Mouse (Mus musculus): ENCODE data around the gene Cacul1. TPM values are rescaled to one million over a fixed set of nuclear protein-coding genes. Genes with fewer than 3 reads are reported as not detected.

The Cacul1 gene
- polyA plus RNA-seq, 1 experiment from 2014 or later: 14.1 TPM

DNA sequence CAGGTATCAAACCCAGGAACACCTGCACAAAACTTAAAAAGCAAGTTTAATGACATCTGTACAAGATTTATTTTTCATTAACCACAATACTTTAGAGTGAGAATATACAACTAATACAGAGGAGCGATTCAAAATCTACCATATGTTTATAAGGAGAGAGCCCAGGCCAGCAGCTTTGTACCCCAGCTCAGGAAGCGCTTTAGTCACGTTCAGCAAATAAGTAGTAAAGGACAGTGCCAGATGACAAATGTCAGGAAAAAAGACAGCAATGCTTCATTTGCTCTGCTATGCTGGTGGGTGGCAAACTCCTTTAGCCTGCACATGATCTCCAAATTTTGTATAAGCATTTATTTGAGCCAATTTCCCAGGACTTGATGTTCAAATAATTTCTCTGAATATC, 56.1 kb downstream of the Cacul1 start:
- H3K27me3 ChIP-seq (ENCODE audit: control insufficient read depth, insufficient read depth, low read length): no peaks in the 10 kb centered on the region
- H3K36me3 ChIP-seq (ENCODE audit: control insufficient read depth, insufficient read depth, low read length): 0 out of 2 replicates have a peak, but pooled peaks cover 6% of the 10 kb centered on the region
- WGBS: 67% methylated on average over 3 of the region's 3 CpGs
- no peak overlapping the region for H3K4me2 ChIP-seq (ENCODE audit: low read depth, low read length)
- H3K9ac ChIP-seq (ENCODE audit: low read length): no peak overlapping the region
- ATAC-seq (ENCODE audit: insufficient read depth, low FRiP score): no peak
- H3K9me3 ChIP-seq (replicated peaks; ENCODE audit: control insufficient read depth, low read length): no peaks in the 10 kb centered on the region
- no peak overlapping the region for H3K4me3 ChIP-seq (replicated peaks; ENCODE audit: low read length)
- no peaks in the 10 kb centered on the region for H3K4me1 ChIP-seq (ENCODE audit: control insufficient read depth, insufficient read depth, low read length)
- H3K27ac ChIP-seq (ENCODE audit: low read length): no peak overlapping the region

DNA sequence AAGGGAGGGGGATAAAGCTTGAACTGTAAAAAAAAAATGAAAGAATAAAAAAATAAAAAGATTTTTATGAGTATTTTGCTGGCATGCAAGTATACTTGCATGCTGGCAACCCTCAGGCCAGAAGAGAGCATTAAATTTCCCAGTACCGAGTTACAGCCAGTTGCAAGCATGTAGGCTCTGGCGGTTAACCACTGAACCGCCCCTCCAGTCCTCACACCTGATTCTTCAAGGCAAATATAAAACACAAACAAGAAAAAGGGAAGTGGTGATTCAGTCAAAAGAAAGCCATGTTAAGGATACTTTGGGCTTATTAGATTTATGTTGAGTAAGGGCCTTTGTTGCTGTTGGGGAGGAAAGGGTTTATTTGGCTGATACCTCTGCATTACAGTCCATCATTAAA, 60.7 kb downstream of the Cacul1 start:
- Histone ChIP-seq H3K9ac (ENCODE audit: low read length) (no peak overlapping the region), H3K4me2 (ENCODE audit: low read depth, low read length) (no peak overlapping the region), H3K4me3 (replicated peaks; ENCODE audit: low read length) (no peak overlapping the region), H3K4me1 (ENCODE audit: control insufficient read depth, insufficient read depth, low read length) (no peaks in the 10 kb centered on the region), H3K27ac (ENCODE audit: low read length) (no peak overlapping the region), H3K9me3 (replicated peaks; ENCODE audit: control insufficient read depth, low read length) (no peaks in the 10 kb centered on the region), H3K36me3 (ENCODE audit: control insufficient read depth, insufficient read depth, low read length) (no peaks in the 10 kb centered on the region), H3K27me3 (ENCODE audit: control insufficient read depth, insufficient read depth, low read length) (no peaks in the 10 kb centered on the region)
- WGBS: 80% methylated on average over 3 of the region's 3 CpGs
- ATAC-seq (ENCODE audit: insufficient read depth, low FRiP score): no peak

DNA sequence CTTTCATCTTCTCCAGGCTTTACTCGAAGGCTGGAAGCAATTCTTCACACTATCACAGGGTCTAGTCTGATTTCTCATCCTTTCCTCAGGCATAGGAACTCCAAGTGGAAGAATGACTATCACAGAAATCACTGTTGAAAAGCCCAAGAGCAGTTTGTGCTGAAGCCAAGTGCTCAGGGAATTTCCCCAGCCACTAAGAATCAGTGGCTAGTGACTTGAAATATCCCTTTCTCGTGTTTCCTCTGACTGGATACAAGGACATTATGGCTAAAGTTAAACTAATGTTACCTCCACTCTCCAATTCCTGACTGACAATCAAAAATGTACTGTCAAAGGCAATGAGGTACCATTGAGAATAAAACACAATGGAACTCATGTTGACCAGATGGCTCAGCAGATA, 65.8 kb downstream of the Cacul1 start:
- no peaks in the 10 kb centered on the region for H3K36me3 ChIP-seq (ENCODE audit: control insufficient read depth, insufficient read depth, low read length)
- H3K9ac ChIP-seq (ENCODE audit: low read length): no peak overlapping the region
- H3K27ac ChIP-seq (ENCODE audit: low read length): no peak overlapping the region
- no peaks in the 10 kb centered on the region for H3K27me3 ChIP-seq (ENCODE audit: control insufficient read depth, insufficient read depth, low read length)
- H3K4me2 ChIP-seq (ENCODE audit: low read depth, low read length): no peak overlapping the region
- H3K4me3 ChIP-seq (replicated peaks; ENCODE audit: low read length): no peak overlapping the region
- no peaks in the 10 kb centered on the region for H3K9me3 ChIP-seq (replicated peaks; ENCODE audit: control insufficient read depth, low read length)
- ATAC-seq (ENCODE audit: insufficient read depth, low FRiP score): no peak
- no peaks in the 10 kb centered on the region for H3K4me1 ChIP-seq (ENCODE audit: control insufficient read depth, insufficient read depth, low read length)
- WGBS: 73% methylated on average over 2 of the region's 2 CpGs

DNA sequence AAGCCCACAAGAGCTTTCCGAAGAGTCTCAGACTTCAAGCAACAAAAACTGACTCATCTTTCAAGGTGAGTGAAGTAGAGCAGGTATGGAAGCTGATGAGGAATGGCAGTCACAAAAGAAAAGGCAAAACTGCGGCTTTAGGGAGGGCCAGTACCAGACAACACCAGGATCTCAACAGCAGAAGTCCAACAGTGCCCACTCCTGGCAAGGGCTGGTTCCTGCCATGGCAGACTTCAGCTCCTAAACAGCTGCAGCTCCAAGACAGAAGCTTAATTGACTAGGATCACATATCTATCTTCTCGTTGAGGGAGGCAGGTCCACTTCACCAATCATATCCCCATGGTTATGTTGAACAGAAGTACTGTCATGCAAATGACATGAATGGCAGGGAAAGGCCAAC, 67.4 kb downstream of the Cacul1 start:
- 57% methylated on average over 3 of the region's 3 CpGs for WGBS
- no peaks in the 10 kb centered on the region for H3K27me3 ChIP-seq (ENCODE audit: control insufficient read depth, insufficient read depth, low read length)
- no peak overlapping the region for H3K27ac ChIP-seq (ENCODE audit: low read length)
- H3K4me2 ChIP-seq (ENCODE audit: low read depth, low read length): no peak overlapping the region
- no peak for ATAC-seq (ENCODE audit: insufficient read depth, low FRiP score)
- no peaks in the 10 kb centered on the region for H3K4me1 ChIP-seq (ENCODE audit: control insufficient read depth, insufficient read depth, low read length)
- no peak overlapping the region for H3K4me3 ChIP-seq (replicated peaks; ENCODE audit: low read length)
- H3K36me3 ChIP-seq (ENCODE audit: control insufficient read depth, insufficient read depth, low read length): no peaks in the 10 kb centered on the region
- no peak overlapping the region for H3K9ac ChIP-seq (ENCODE audit: low read length)
- no peaks in the 10 kb centered on the region for H3K9me3 ChIP-seq (replicated peaks; ENCODE audit: control insufficient read depth, low read length)

DNA sequence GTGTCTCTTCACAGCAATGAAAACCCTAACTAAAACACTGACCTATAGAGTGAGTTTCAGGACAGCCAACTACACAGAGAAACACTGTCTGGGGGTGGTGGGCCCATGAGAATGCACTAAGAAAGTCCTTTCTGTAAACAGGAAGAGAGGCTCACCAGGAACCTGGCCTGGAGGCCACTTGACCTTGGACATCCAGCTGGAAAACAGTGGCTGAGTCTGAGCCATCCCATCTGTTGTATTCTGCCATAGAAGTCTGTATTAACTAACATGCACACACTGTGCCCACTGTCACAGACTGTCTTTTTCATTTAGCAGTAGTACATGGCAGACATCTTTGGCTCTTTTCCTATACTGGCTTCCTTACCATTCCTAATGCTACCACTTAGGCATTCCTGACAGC, 80.6 kb downstream of the Cacul1 start:
- Histone ChIP-seq H3K4me3 (replicated peaks; ENCODE audit: low read length) (no peak overlapping the region), H3K27me3 (ENCODE audit: control insufficient read depth, insufficient read depth, low read length) (no peaks in the 10 kb centered on the region), H3K36me3 (ENCODE audit: control insufficient read depth, insufficient read depth, low read length) (no peaks in the 10 kb centered on the region), H3K4me1 (ENCODE audit: control insufficient read depth, insufficient read depth, low read length) (no peaks in the 10 kb centered on the region), H3K27ac (ENCODE audit: low read length) (peak overlapping the region; percentile 48), H3K4me2 (ENCODE audit: low read depth, low read length) (no peak overlapping the region), H3K9me3 (replicated peaks; ENCODE audit: control insufficient read depth, low read length) (no peaks in the 10 kb centered on the region), H3K9ac (ENCODE audit: low read length) (no peak overlapping the region)
- peak; percentile 47; the same call in 1 of the 2 replicates for ATAC-seq (ENCODE audit: insufficient read depth, low FRiP score)

DNA sequence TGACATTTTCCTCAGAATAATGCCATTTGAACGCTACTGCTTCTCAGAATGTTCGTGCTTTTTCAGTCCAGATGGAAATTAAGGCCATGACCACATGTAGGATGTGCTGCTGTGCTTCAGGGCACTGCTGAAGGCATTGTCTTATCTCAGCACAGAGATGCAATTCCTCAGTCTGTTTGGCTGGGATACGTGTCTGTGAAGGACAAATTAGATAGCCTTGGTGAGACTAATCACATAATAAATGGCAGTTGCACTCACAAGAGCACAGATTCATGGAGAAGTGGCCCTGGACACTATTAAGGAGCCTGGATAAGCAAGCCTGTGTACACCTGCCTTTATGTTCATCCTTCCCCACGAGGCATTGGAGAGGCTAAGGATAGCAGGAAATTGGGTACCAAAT, 83.7 kb downstream of the Cacul1 start:
- no peaks in the 10 kb centered on the region for H3K9me3 ChIP-seq (replicated peaks; ENCODE audit: control insufficient read depth, low read length)
- H3K4me1 ChIP-seq (ENCODE audit: control insufficient read depth, insufficient read depth, low read length): no peaks in the 10 kb centered on the region
- H3K36me3 ChIP-seq (ENCODE audit: control insufficient read depth, insufficient read depth, low read length): no peaks in the 10 kb centered on the region
- no peak overlapping the region for H3K9ac ChIP-seq (ENCODE audit: low read length)
- no peaks in the 10 kb centered on the region for H3K27me3 ChIP-seq (ENCODE audit: control insufficient read depth, insufficient read depth, low read length)
- no peak overlapping the region for H3K4me3 ChIP-seq (replicated peaks; ENCODE audit: low read length)
- ATAC-seq (ENCODE audit: insufficient read depth, low FRiP score): no peak
- 65% methylated on average over 4 of the region's 4 CpGs for WGBS
- no peak overlapping the region for H3K4me2 ChIP-seq (ENCODE audit: low read depth, low read length)
- no peak overlapping the region for H3K27ac ChIP-seq (ENCODE audit: low read length)

DNA sequence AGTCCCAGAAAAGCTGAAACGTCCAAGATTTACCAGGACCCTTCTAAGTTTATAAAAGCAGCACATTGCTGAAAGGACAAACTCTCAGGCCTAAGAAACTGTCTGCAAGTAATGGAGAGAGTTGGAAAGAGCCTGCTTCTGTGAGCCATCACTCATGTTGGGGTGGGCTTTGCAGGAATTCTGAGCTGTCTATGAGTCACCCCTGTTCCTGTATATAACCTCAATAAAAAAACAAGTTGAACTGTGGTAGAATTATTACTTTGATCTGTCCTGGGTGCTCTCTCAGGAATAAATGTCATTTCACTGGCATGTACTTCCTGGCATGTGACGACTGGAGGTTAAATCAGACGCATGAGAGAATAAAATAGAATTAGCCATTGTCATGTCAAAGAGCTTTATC, 85.1 kb downstream of the Cacul1 start:
- no peak overlapping the region for H3K4me3 ChIP-seq (replicated peaks; ENCODE audit: low read length)
- H3K27me3 ChIP-seq (ENCODE audit: control insufficient read depth, insufficient read depth, low read length): no peaks in the 10 kb centered on the region
- no peaks in the 10 kb centered on the region for H3K4me1 ChIP-seq (ENCODE audit: control insufficient read depth, insufficient read depth, low read length)
- no peak overlapping the region for H3K4me2 ChIP-seq (ENCODE audit: low read depth, low read length)
- 39% methylated on average over 3 of the region's 3 CpGs for WGBS
- no peak overlapping the region for H3K9ac ChIP-seq (ENCODE audit: low read length)
- no peaks in the 10 kb centered on the region for H3K36me3 ChIP-seq (ENCODE audit: control insufficient read depth, insufficient read depth, low read length)
- H3K27ac ChIP-seq (ENCODE audit: low read length): no peak overlapping the region
- ATAC-seq (ENCODE audit: insufficient read depth, low FRiP score): no peak; the same call in 1 of the 2 replicates
- no peaks in the 10 kb centered on the region for H3K9me3 ChIP-seq (replicated peaks; ENCODE audit: control insufficient read depth, low read length)

DNA sequence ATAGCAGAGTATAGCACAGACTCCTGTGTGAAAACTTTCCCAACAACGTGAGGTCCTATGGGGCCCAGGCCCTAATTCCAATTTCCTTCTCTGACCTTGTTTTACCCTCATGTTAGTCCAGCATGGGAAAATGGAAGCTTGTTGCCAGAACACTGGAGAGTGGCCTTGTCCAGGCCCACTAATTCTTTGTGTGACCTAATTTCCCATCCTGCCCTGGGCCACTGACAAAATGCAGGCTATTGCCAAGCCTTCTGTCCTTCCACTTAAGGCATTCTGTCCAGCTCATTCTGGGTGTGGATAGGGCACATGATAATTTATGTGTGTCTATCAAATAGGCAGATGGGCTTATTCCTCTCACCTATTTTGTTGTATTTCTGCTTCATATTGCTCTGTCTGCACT, 91.3 kb downstream of the Cacul1 start:
- Histone ChIP-seq H3K4me2 (ENCODE audit: low read depth, low read length) (no peak overlapping the region), H3K36me3 (ENCODE audit: control insufficient read depth, insufficient read depth, low read length) (no peaks in the 10 kb centered on the region), H3K9ac (ENCODE audit: low read length) (no peak overlapping the region), H3K4me1 (ENCODE audit: control insufficient read depth, insufficient read depth, low read length) (no peaks in the 10 kb centered on the region), H3K9me3 (replicated peaks; ENCODE audit: control insufficient read depth, low read length) (no peaks in the 10 kb centered on the region), H3K4me3 (replicated peaks; ENCODE audit: low read length) (no peak overlapping the region), H3K27ac (ENCODE audit: low read length) (no peak overlapping the region), H3K27me3 (ENCODE audit: control insufficient read depth, insufficient read depth, low read length) (no peaks in the 10 kb centered on the region)
- ATAC-seq (ENCODE audit: insufficient read depth, low FRiP score): no peak
- 78% methylated on average over 1 of the region's 1 CpGs for WGBS

DNA sequence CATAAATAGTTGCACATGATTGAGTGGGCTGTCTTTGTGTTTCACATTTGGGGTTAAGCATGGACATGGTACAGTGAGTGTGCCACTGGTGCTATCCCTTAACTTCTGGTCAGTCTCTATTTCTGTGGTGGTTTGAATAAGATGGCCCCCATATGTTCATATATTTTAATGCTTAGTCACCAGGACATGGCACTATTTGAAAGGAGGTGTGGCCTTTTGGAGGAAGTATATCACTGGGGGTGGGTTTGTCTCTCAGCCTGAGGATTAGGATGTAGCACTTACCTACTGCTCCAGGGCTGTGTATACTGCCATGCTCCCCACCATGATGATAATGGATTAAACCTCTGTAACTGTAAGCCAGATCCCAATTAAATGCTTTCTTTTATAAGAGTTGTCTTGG, 95.6 kb downstream of the Cacul1 start:
- Histone ChIP-seq H3K4me3 (replicated peaks; ENCODE audit: low read length) (no peak overlapping the region), H3K9ac (ENCODE audit: low read length) (no peak overlapping the region), H3K4me2 (ENCODE audit: low read depth, low read length) (no peak overlapping the region), H3K27ac (ENCODE audit: low read length) (no peak overlapping the region), H3K9me3 (replicated peaks; ENCODE audit: control insufficient read depth, low read length) (no peaks in the 10 kb centered on the region), H3K36me3 (ENCODE audit: control insufficient read depth, insufficient read depth, low read length) (no peaks in the 10 kb centered on the region), H3K27me3 (ENCODE audit: control insufficient read depth, insufficient read depth, low read length) (no peaks in the 10 kb centered on the region), H3K4me1 (ENCODE audit: control insufficient read depth, insufficient read depth, low read length) (no peaks in the 10 kb centered on the region)
- ATAC-seq (ENCODE audit: insufficient read depth, low FRiP score): no peak

DNA sequence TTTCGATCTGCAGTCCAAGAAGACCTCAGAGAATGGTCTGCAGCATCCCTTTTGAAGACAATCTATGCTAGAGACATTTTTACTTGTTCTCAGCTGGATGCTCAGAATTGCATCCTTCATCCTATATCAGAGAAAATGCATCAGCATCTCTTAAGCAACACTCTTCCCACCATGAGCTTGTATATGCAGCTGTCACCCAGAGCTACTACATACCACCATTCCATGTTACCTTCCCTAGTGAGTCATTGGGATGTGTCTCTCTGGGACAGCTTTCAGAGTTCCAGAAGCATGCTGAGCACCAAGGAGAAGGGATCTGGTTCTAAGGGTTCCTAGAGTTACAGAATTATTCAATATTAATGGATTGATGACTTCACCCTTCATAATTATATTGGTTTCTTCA, 102.0 kb downstream of the Cacul1 start:
- no peaks in the 10 kb centered on the region for H3K27me3 ChIP-seq (ENCODE audit: control insufficient read depth, insufficient read depth, low read length)
- H3K9me3 ChIP-seq (replicated peaks; ENCODE audit: control insufficient read depth, low read length): no peaks in the 10 kb centered on the region
- no peak for ATAC-seq (ENCODE audit: insufficient read depth, low FRiP score)
- H3K4me1 ChIP-seq (ENCODE audit: control insufficient read depth, insufficient read depth, low read length): no peaks in the 10 kb centered on the region
- 51% methylated on average over 1 of the region's 1 CpGs for WGBS
- H3K36me3 ChIP-seq (ENCODE audit: control insufficient read depth, insufficient read depth, low read length): no peaks in the 10 kb centered on the region
- no peak overlapping the region for H3K9ac ChIP-seq (ENCODE audit: low read length)
- H3K4me3 ChIP-seq (replicated peaks; ENCODE audit: low read length): no peak overlapping the region
- no peak overlapping the region for H3K4me2 ChIP-seq (ENCODE audit: low read depth, low read length)
- H3K27ac ChIP-seq (ENCODE audit: low read length): no peak overlapping the region

Measured in stomach, embryonic 16.5 days (tissue).